Mouse (Mus musculus) megakaryocyte, embryonic 14.5 days (primary cell): Measurements from ENCODE around the gene H2-DMb2. TPM values are rescaled to one million over a fixed set of nuclear protein-coding genes. Genes with fewer than 3 reads are reported as not detected.
A peak's percentile ranks its signal among the peaks of the same experiment; 100 is the strongest.

Experiments used
- H3K27me3 ChIP-seq: replicated peaks from 2 replicates; pipeline ENCODE3; 2012; ENCODE audit warnings: inconsistent platforms
- H3K36me3 ChIP-seq: replicated peaks from 2 replicates; pipeline ENCODE3; 2012; ENCODE audit warnings: low read length, inconsistent platforms, mixed read lengths
- H3K4me1 ChIP-seq: 2 replicates; pipeline ENCODE4 v1.6.1; 2012; ENCODE audit warnings: inconsistent platforms
- H3K4me3 ChIP-seq: replicated peaks from 2 replicates; pipeline ENCODE3; 2012; ENCODE audit warnings: moderate library complexity, mild to moderate bottlenecking, inconsistent platforms
- H3K9me3 ChIP-seq: 2 replicates; pipeline ENCODE4 v1.6.1; 2012; ENCODE audit warnings: inconsistent platforms
- FLI1 ChIP-seq: IDR thresholded peaks from 2 replicates; pipeline ENCODE4 v1.6.1; 2012; ENCODE audit warnings: low read length, inconsistent platforms, mixed read lengths
- GATA1 ChIP-seq: IDR thresholded peaks from 3 replicates; pipeline ENCODE4 v1.6.1; 2012; ENCODE audit warnings: mixed read lengths, low read length, inconsistent platforms, borderline replicate concordance
- polyA plus RNA-seq: library from polyadenylated mRNA; stranded (reverse); fragments of >175 nt; gene quantifications from 2 replicates; pipeline ENCODE4 v1.2.3, GENCODE M21; 2012; ENCODE audit warnings: low replicate concordance; ENCODE audit not compliant: insufficient read depth

Gene H2-DMb2
- polyA plus RNA-seq, 1 experiment: 1.5 TPM

DNA sequence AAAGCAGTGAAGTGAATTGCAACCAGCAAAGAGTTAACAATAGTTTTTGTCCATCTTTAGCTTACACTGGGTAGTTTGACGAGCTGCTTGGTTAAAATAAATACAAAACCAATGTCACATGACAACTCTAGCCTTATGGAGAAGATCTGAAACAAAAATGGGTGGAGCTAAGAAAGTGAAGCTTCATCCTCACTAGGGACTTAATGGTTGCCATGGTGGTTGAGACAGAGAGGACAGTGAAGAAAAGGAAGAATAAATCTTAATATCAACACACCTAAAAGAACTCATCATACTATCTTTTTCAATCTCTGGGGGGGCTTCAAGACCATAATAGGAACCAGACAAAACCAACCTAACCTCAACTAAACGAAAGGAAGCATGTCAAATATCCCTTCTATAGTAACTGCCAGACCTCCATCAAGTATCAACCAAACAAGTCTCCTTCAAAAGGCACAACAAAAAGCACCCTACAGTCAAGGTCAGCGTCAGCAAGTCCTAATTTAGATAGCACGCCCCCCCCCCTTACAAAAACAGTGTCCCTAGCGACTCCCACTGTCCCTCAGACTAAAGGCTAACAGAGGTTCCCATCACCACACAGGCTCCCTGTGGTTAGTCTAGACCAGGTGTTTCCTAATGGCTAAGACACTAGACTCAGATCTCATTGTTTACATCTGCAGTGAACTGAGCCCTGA, 25.5 kb upstream of the H2-DMb2 start:
- Histone ChIP-seq H3K36me3 (peaks cover 68% of the 10 kb centered on the region), H3K4me1 (peaks cover 52% of the 10 kb centered on the region)

DNA sequence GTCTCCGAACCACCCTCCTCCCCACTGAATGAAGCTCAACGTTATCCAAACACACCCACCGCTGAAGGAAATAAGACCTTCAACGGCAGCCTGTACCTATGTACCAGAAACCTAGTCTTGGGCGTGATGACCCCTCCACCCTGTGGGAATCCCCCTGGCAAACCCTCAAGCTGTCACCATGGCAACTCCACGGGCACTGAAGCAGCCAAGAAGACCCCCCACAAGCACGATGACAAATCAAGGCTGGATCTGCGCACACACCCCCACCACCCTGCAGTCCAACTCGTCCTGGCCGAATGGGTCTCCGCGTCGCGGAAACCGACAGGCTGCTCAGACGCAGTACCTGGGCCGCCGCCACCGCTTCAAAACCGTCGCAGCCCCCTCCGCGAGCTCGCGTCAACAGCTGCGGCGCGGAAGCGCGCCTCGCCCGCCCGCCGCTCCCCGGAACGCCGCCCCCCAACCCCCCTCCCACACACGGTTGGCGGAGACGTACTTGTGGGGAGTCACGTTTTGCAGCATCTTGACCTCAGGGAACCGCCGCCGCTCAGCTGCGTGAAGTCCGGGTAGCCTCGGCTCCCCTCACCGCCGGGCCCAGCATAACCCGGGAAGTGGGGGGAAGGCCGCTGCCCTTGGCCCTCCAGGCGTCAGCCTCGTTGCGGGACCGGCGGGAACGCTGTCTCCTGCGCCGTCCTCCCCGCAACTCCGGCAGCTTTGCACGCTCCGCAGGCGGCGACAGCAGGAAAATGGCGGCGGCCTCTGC, 24.8 kb upstream of the H2-DMb2 start:
- Histone ChIP-seq H3K9me3 (no peaks in the 10 kb centered on the region), H3K4me1 (peaks cover 48% of the 10 kb centered on the region), H3K4me3 (peak overlapping the region; percentile 96), H3K36me3 (peaks cover 61% of the 10 kb centered on the region), H3K27me3 (no peaks in the 10 kb centered on the region)
- no peak for TF ChIP-seq FLI1
- TF ChIP-seq GATA1: no peak

More for the DNA sequence above, 25.5 kb upstream of the H2-DMb2 start:
- Histone ChIP-seq H3K4me3 (peak overlapping the region; percentile 96), H3K9me3 (no peaks in the 10 kb centered on the region), H3K27me3 (no peaks in the 10 kb centered on the region)
- TF ChIP-seq FLI1 (no peak), GATA1 (no peak)

DNA sequence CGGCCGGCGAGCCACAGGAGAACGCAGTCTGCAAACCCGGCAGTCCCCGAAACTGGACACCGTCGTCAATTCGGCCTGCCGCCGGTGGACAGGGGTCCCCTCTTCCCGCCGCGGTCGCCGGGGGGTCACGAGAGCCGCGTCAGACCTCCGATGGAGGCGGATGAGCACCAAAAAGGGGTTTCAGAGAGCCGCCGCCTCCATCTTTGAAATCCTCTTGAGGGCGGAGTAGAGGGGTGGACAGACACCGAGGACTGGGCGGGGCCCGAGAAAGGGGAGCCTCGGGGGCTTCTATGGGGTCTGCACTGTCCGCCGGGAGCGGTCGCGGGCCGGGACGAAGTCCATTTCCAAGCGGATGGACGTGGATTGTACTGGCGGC, 24.2 kb upstream of the H2-DMb2 start:
- Histone ChIP-seq H3K36me3 (peaks cover 58% of the 10 kb centered on the region), H3K27me3 (no peaks in the 10 kb centered on the region), H3K9me3 (no peaks in the 10 kb centered on the region), H3K4me3 (peak overlapping the region; percentile 96), H3K4me1 (peaks cover 48% of the 10 kb centered on the region)
- TF ChIP-seq FLI1 (no peak), GATA1 (no peak)

DNA sequence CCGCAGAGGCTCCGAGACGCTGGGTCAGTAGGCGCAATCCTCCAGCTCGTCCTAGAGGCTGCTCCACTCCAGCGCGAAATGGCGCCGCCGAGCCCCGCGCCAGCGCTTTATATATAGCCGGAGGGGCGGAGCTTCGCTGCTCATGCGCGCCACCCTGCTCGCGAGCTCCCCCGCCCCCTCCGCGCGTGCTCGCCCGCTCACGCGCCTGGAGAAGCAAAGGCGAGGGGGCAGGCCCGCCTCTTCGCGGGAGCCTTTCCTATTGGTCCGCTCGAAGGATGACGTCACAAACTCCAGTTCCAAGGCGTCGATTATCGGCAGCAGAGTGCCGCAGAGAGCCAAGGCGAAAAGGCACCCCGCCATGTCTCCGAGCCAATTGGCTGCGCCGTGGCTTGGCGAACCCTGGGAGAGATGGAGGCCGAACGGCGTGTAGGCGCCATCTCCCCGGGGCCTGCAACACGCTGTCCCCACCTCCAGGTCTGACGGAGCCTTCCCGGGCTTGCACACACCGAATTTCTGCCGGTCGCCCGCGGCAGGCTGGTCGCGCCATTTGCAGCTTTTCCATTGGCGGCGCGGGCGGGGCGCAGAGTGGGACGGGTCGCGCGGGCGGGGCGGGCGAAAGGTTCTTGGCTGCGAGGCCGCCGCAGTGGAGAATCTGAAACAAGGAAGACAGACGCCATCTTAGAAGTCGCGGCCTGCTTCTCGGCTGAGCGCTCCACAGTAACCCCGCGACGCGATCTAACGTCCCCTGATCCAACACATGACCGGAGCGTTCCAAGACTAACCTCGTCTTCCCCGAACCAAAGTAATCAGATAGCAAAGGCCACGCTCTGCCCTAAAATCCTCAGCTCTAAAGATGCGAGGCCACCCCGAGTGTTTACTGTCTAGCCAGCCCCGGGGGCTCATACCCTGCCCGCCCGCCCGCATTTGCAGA, 23.6 kb upstream of the H2-DMb2 start, which contains the start of gene H2-DMa:
Gene H2-DMa (plus strand): TSS at position 293 of the 931 bp plus-strand sequence.
- Histone ChIP-seq H3K9me3 (no peaks in the 10 kb centered on the region), H3K4me1 (peaks cover 47% of the 10 kb centered on the region), H3K27me3 (no peaks in the 10 kb centered on the region), H3K36me3 (peaks cover 54% of the 10 kb centered on the region), H3K4me3 (peak within 1 kb of the TSS; percentile 96)
- no peak for TF ChIP-seq FLI1
- TF ChIP-seq GATA1: no peak

DNA sequence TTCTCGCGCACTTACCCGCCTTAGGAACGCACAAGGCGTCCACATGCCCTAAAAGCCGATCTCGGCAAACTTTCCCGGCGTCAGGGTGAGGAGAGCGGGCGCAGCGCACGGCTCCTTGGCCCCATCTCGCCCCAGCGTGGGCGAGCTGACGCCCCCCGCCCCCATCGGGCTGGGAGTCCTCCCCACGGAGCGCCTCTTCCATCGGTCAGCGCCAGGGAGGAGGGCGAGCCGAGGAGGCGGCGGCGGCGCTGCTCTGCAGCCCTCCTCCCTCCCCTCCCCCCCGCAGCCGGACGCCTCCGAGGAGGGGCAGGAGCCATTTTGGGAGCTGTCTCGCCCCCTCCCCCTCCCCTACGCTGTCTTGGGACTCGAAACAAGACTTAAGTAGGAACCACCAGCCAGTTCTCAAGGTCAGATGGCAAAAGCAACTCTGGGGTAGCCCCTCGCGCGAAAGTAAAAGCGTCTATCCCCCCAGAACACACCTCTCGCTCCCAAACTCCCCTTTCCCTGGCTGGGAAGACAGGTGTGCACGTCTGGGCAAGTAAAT, 22.9 kb upstream of the H2-DMb2 start:
- Histone ChIP-seq H3K27me3 (no peaks in the 10 kb centered on the region), H3K36me3 (peaks cover 52% of the 10 kb centered on the region), H3K4me3 (peak overlapping the region; percentile 96), H3K9me3 (no peaks in the 10 kb centered on the region), H3K4me1 (peaks cover 47% of the 10 kb centered on the region)
- TF ChIP-seq FLI1: no peak
- no peak for TF ChIP-seq GATA1

DNA sequence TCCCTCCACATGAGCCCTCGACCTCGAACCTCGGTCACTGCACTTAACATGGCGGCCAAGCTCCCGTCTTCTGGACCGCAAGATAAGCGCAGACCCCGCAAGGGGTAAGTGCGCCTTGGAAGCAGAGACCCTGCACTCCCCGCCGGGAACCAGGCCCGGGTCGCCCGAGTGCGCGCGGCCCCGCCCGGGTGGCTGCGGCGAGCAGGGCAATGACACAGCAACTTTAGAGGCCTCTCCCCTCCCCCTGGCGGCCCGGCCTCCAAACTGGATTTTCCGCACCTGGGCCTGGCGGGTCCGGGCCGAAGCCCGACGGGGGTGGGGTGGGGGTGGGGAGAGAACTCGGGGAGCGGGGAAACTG, 22.3 kb upstream of the H2-DMb2 start:
- peak overlapping the region; percentile 96 for H3K4me3 ChIP-seq
- H3K27me3 ChIP-seq: no peaks in the 10 kb centered on the region
- peaks cover 47% of the 10 kb centered on the region for H3K4me1 ChIP-seq
- TF ChIP-seq GATA1 (no peak), FLI1 (no peak)
- H3K9me3 ChIP-seq: no peaks in the 10 kb centered on the region
- peaks cover 50% of the 10 kb centered on the region for H3K36me3 ChIP-seq

DNA sequence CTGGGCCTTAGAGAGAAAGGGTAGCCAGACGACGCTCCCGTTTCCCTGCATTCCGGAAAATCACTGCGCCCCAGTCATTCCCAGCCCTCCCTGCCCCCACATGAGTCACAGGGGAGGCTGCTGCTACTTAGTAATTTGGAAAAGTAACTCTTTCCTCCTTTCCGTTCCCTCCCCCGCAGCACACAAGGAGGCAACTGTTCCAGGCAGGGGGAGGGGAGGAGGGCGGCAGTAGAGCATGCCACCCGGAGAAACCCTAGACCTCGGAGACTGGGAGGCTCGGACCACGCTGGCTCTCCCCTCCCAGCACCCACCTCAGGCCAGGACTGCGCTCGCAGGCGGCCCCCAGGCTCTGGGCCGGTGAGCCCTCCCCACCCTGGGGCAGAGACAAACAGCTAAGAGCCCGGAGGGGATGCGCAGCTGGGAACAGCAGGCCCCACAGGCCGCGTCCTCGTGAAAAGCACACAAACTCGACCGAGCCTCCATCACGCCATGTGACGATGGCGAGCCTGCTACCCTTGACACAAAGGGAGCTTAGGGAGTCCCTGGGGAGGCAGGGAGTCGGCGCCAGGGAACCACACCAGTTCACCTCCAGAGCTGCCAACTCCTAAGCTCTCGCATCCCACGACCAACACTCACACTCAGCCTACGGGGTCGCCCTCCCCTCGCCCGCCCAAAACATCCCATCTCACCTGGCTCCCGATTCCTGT, 21.8 kb upstream of the H2-DMb2 start:
- H3K27me3 ChIP-seq: no peaks in the 10 kb centered on the region
- no peak for TF ChIP-seq FLI1
- TF ChIP-seq GATA1: no peak
- peaks cover 47% of the 10 kb centered on the region for H3K4me1 ChIP-seq
- no peaks in the 10 kb centered on the region for H3K9me3 ChIP-seq
- peaks cover 50% of the 10 kb centered on the region for H3K36me3 ChIP-seq
- H3K4me3 ChIP-seq: peak overlapping the region; percentile 96

DNA sequence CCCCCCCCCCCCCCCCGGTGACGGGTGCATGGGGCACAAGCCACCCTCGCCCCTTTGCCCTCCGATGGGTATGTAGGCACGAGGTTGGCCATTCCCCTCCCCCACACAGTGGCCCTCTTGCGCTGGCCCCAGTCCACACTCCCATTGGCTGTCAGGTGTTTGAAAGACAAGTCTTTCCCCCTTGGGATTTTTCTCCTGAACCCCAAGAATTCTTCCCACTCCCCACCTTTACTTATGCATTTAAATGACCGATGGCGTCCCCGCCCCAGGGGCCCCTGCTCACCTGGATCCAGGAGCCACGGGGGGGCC, 21.3 kb upstream of the H2-DMb2 start:
- TF ChIP-seq FLI1: no peak
- no peak for TF ChIP-seq GATA1
- Histone ChIP-seq H3K4me3 (peak overlapping the region; percentile 96), H3K9me3 (no peaks in the 10 kb centered on the region), H3K36me3 (peaks cover 50% of the 10 kb centered on the region), H3K27me3 (no peaks in the 10 kb centered on the region), H3K4me1 (peaks cover 47% of the 10 kb centered on the region)

DNA sequence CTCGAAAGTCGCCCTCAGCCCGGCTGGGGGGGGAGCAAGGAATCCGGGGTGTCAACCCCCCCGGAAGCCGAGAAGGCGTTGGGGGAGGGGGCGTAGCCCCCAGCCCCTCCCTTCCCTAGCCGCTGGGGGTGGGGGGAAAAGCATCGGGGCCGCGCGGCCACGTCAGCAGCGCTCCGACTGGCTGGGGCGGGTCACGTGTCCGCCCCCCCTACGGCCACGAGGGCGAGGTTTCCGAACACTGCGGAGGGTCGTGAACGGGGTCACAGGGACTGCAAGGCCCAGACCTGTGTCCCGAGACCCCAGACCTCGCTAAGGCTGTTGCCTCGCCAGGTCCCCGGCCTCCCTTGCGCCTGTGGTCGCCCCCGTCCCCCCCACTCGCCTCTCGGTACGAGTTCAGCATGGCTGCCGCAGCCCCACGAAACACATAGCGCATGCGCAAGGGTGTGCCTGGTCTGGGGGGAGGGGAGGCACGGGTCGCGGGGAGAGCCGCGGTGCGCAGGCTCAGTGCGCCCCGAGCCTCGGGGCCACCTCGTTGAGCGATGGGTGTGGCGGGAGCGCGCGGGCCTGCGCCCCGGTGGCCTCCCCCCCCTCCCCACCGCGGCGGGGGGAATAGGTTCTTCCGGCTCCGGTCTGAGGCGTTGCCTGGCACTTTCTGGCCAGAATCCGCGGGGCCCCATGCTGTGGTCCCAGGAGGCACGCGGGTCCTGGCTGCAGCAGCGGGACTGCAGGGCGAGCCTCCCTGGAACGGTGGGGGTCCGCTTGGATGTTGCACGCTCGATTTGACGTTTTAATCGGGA, 20.7 kb upstream of the H2-DMb2 start, which contains the start of gene Brd2:
Gene Brd2 (minus strand): TSS at position 447 of the 797 bp plus-strand sequence.
- Histone ChIP-seq H3K36me3 (peaks cover 50% of the 10 kb centered on the region), H3K4me1 (peaks cover 48% of the 10 kb centered on the region)

More for the DNA sequence above, 20.7 kb upstream of the H2-DMb2 start, which contains the start of gene Brd2:
- H3K27me3 ChIP-seq: no peaks in the 10 kb centered on the region
- no peaks in the 10 kb centered on the region for H3K9me3 ChIP-seq
- TF ChIP-seq GATA1: no peak
- no peak for TF ChIP-seq FLI1
- peak within 1 kb of the TSS; percentile 96 for H3K4me3 ChIP-seq
